Mouse (Mus musculus) hindbrain, embryonic 15.5 days (tissue): ENCODE measurements at regions not wholly inside any gene's neighbourhood (a gene's known extent, or its start where the extent isn't known, plus 50 kb on each side); places are given as distances from the start of the nearest gene placed in this dataset.

Experiments
- ATAC-seq: fragments of 200-750 bp; cut with Nextera tagmentation; 2 replicates; pipeline ENCODE4 v1.8.0; 2017; ENCODE audit warnings: low read depth, moderate number of reproducible peaks, moderate TSS enrichment; ENCODE audit not compliant: low FRiP score
- H3K27ac ChIP-seq: fragments of 300-500 bp; sonication (generic); replicated peaks from 2 replicates; pipeline ENCODE4 v1.5.1; 2015; ENCODE audit warnings: mild to moderate bottlenecking, inconsistent platforms
- H3K27me3 ChIP-seq: fragments of 300-500 bp; sonication (generic); 2 replicates; pipeline ENCODE4 v1.6.1; 2015; ENCODE audit warnings: control low read depth, inconsistent platforms
- H3K36me3 ChIP-seq: fragments of 300-500 bp; sonication (generic); 2 replicates; pipeline ENCODE4 v1.6.1; 2015; ENCODE audit warnings: control low read depth, inconsistent platforms
- H3K4me1 ChIP-seq: fragments of 300-500 bp; sonication (generic); replicated peaks from 2 replicates; pipeline ENCODE4 v1.6.1; 2015; ENCODE audit warnings: control low read depth, inconsistent platforms
- H3K4me2 ChIP-seq: fragments of 300-500 bp; sonication (generic); 2 replicates; pipeline ENCODE4 v1.6.1; 2015; ENCODE audit warnings: moderate library complexity, mild to moderate bottlenecking, inconsistent platforms
- H3K4me3 ChIP-seq: fragments of 300-500 bp; sonication (generic); 2 replicates; pipeline ENCODE4 v1.5.1; 2015; ENCODE audit warnings: mild to moderate bottlenecking, inconsistent platforms
- H3K9ac ChIP-seq: fragments of 300-500 bp; sonication (generic); 2 replicates; pipeline ENCODE4 v1.6.1; 2015; ENCODE audit warnings: inconsistent platforms
- H3K9me3 ChIP-seq: fragments of 300-500 bp; sonication (generic); 2 replicates; pipeline ENCODE4 v1.6.1; 2016; ENCODE audit warnings: control low read depth, inconsistent platforms
- WGBS: fragments of 180-500 bp; shearing (Covaris S2); methylation state at CpG from one replicate; pipeline ENCODE4 v1.1.7; 2015; 5-methylcytosine and 5-hydroxymethylcytosine counted together

- Histone ChIP-seq H3K27me3 (no peaks in the 10 kb centered on the region), H3K4me1 (no peaks in the 10 kb centered on the region), H3K27ac (no peak overlapping the region), H3K36me3 (no peaks in the 10 kb centered on the region), H3K4me3 (no peak overlapping the region), H3K9me3 (no peaks in the 10 kb centered on the region), H3K9ac (no peak overlapping the region), H3K4me2 (no peak overlapping the region)
- WGBS: 64% methylated on average over 5 of the region's 5 CpGs
- no peak for ATAC-seq
Observed at GRCm38 (mm10) chr4:56179566-56179965, 560.3 kb upstream of the Gm26657 start.

GRCm38 (mm10) chr4:56178844-56179481 is 560.9 kb upstream of the Gm26657 start:
- Histone ChIP-seq H3K4me1 (no peaks in the 10 kb centered on the region), H3K27me3 (no peaks in the 10 kb centered on the region), H3K4me2 (no peak overlapping the region), H3K27ac (no peak overlapping the region), H3K4me3 (no peak overlapping the region), H3K9me3 (no peaks in the 10 kb centered on the region), H3K36me3 (no peaks in the 10 kb centered on the region), H3K9ac (no peak overlapping the region)
- no peak for ATAC-seq
- WGBS: 44% methylated on average over 9 of the region's 9 CpGs

- Histone ChIP-seq H3K27me3 (no peaks in the 10 kb centered on the region), H3K9ac (no peak overlapping the region), H3K27ac (no peak overlapping the region), H3K9me3 (no peaks in the 10 kb centered on the region), H3K4me1 (0 out of 2 replicates have a peak, but pooled peaks cover 5% of the 10 kb centered on the region), H3K4me3 (no peak overlapping the region), H3K4me2 (no peak overlapping the region), H3K36me3 (no peaks in the 10 kb centered on the region)
- 36% methylated on average over 3 of the region's 3 CpGs for WGBS
- no peak for ATAC-seq
Observed at GRCm38 (mm10) chr4:56161257-56161594, 578.6 kb upstream of the Gm26657 start.

GRCm38 (mm10) chr4:56160551-56161256 is 579.2 kb upstream of the Gm26657 start:
- no peak for ATAC-seq
- Histone ChIP-seq H3K27me3 (no peaks in the 10 kb centered on the region), H3K4me1 (0 out of 2 replicates have a peak, but pooled peaks cover 5% of the 10 kb centered on the region), H3K27ac (no peak overlapping the region), H3K9ac (no peak overlapping the region), H3K9me3 (no peaks in the 10 kb centered on the region), H3K36me3 (no peaks in the 10 kb centered on the region), H3K4me3 (no peak overlapping the region), H3K4me2 (no peak overlapping the region)
- 56% methylated on average over 13 of the region's 13 CpGs for WGBS

GRCm38 (mm10) chr4:56157521-56158065 is 582.3 kb upstream of the Gm26657 start:
- Histone ChIP-seq H3K9ac (no peak overlapping the region), H3K27ac (no peak overlapping the region), H3K4me3 (no peak overlapping the region), H3K9me3 (no peaks in the 10 kb centered on the region), H3K27me3 (no peaks in the 10 kb centered on the region), H3K36me3 (no peaks in the 10 kb centered on the region), H3K4me2 (no peak overlapping the region), H3K4me1 (0 out of 2 replicates have a peak, but pooled peaks cover 5% of the 10 kb centered on the region)
- ATAC-seq: no peak
- WGBS: 88% methylated on average over 3 of the region's 3 CpGs

- Histone ChIP-seq H3K4me1 (no peaks in the 10 kb centered on the region), H3K4me2 (no peak overlapping the region), H3K27me3 (no peaks in the 10 kb centered on the region), H3K9ac (no peak overlapping the region), H3K4me3 (no peak overlapping the region), H3K27ac (no peak overlapping the region), H3K36me3 (no peaks in the 10 kb centered on the region), H3K9me3 (no peaks in the 10 kb centered on the region)
- WGBS: 97% methylated on average over 1 of the region's 1 CpGs
- ATAC-seq: no peak
Observed at GRCm38 (mm10) chr4:56150716-56151115, 589.2 kb upstream of the Gm26657 start.

- Histone ChIP-seq H3K27ac (no peak overlapping the region), H3K27me3 (no peaks in the 10 kb centered on the region), H3K36me3 (no peaks in the 10 kb centered on the region), H3K9ac (no peak overlapping the region), H3K4me2 (no peak overlapping the region), H3K4me1 (0 out of 2 replicates have a peak, but pooled peaks cover 3% of the 10 kb centered on the region), H3K4me3 (no peak overlapping the region), H3K9me3 (no peaks in the 10 kb centered on the region)
- no peak for ATAC-seq
- WGBS: 83% methylated on average over 2 of the region's 2 CpGs
Observed at GRCm38 (mm10) chr4:56143827-56144226, 596.0 kb upstream of the Gm26657 start.

- 81% methylated on average over 3 of the region's 3 CpGs for WGBS
- 0 out of 2 replicates have a peak, but pooled peaks cover 3% of the 10 kb centered on the region for H3K4me1 ChIP-seq
Observed at GRCm38 (mm10) chr4:56136837-56137236, 603.0 kb upstream of the Gm26657 start.

GRCm38 (mm10) chr4:56134350-56134749 is 602.1 kb upstream of the Klf4 start:
- ATAC-seq: no peak
- H3K36me3 ChIP-seq: no peaks in the 10 kb centered on the region

More at GRCm38 (mm10) chr4:56136837-56137236, 603.0 kb upstream of the Gm26657 start:
- Histone ChIP-seq H3K27ac (no peak overlapping the region), H3K9me3 (no peaks in the 10 kb centered on the region), H3K9ac (no peak overlapping the region), H3K27me3 (no peaks in the 10 kb centered on the region), H3K36me3 (no peaks in the 10 kb centered on the region), H3K4me2 (no peak overlapping the region), H3K4me3 (no peak overlapping the region)
- ATAC-seq: no peak

GRCm38 (mm10) chr4:56127730-56128482 is 595.6 kb upstream of the Klf4 start:
- Histone ChIP-seq H3K27ac (no peak overlapping the region), H3K9ac (no peak overlapping the region), H3K9me3 (no peaks in the 10 kb centered on the region), H3K27me3 (no peaks in the 10 kb centered on the region), H3K4me1 (no peaks in the 10 kb centered on the region), H3K4me2 (no peak overlapping the region), H3K36me3 (no peaks in the 10 kb centered on the region), H3K4me3 (no peak overlapping the region)
- WGBS: 42% methylated on average over 8 of the region's 8 CpGs
- ATAC-seq: peak; percentile 77

More at GRCm38 (mm10) chr4:56134350-56134749, 602.1 kb upstream of the Klf4 start:
- Histone ChIP-seq H3K27ac (no peak overlapping the region), H3K27me3 (no peaks in the 10 kb centered on the region), H3K4me3 (no peak overlapping the region), H3K9ac (no peak overlapping the region), H3K9me3 (no peaks in the 10 kb centered on the region), H3K4me1 (no peaks in the 10 kb centered on the region), H3K4me2 (no peak overlapping the region)
- WGBS: 88% methylated on average over 5 of the region's 5 CpGs

- no peak overlapping the region for H3K9ac ChIP-seq
- H3K27me3 ChIP-seq: no peaks in the 10 kb centered on the region
- no peaks in the 10 kb centered on the region for H3K4me1 ChIP-seq
- no peak overlapping the region for H3K4me2 ChIP-seq
- no peak overlapping the region for H3K4me3 ChIP-seq
- ATAC-seq: no peak
- H3K36me3 ChIP-seq: no peaks in the 10 kb centered on the region
- no peak overlapping the region for H3K27ac ChIP-seq
- no peaks in the 10 kb centered on the region for H3K9me3 ChIP-seq
Observed at GRCm38 (mm10) chr4:56124515-56124914, 592.2 kb upstream of the Klf4 start.

GRCm38 (mm10) chr4:56122198-56122597 is 589.9 kb upstream of the Klf4 start:
- H3K4me2 ChIP-seq: no peak overlapping the region
- no peaks in the 10 kb centered on the region for H3K4me1 ChIP-seq
- H3K4me3 ChIP-seq: no peak overlapping the region
- H3K27ac ChIP-seq: no peak overlapping the region
- H3K36me3 ChIP-seq: no peaks in the 10 kb centered on the region
- no peaks in the 10 kb centered on the region for H3K27me3 ChIP-seq
- ATAC-seq: no peak
- H3K9ac ChIP-seq: no peak overlapping the region
- no peaks in the 10 kb centered on the region for H3K9me3 ChIP-seq
- 89% methylated on average over 5 of the region's 5 CpGs for WGBS
